Mouse (Mus musculus) bone marrow, adult 2 months (tissue): ENCODE measurements around the gene Lima1.

Experiments used
- CTCF ChIP-seq: fragments of 200-500 bp; IDR thresholded peaks from 2 replicates; pipeline ENCODE4 v1.5.1; 2011; ENCODE audit warnings: low read length, control low read depth; ENCODE audit not compliant: control insufficient read depth, insufficient read depth
- POLR2A ChIP-seq: fragments of 200-500 bp; IDR thresholded peaks from 2 replicates; pipeline ENCODE4 v1.6.1; 2011; ENCODE audit warnings: low read depth, mild to moderate bottlenecking, control low read depth, low read length, borderline replicate concordance; ENCODE audit not compliant: control insufficient read depth

DNA sequence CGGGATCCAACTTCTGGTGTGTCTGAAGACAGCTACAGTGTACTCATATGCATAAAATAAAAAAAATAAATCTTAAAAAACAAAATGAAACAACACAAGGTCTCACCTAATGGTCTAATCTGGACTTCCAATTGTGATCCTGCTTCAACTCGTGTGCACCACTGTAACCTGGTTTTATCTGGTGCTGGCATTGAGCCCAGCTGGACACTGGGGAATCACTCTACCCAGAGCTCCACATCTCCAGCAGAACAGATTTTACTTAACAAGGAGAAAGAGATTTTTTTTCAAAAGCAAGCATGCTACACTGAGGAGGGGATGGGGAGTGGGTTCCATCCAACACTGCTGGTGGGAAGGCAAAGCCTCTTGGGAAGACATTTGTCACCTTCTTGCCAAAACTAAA is 47.2 kb downstream of the Lima1 start:
- TF ChIP-seq CTCF: no peak
- TF ChIP-seq POLR2A: no peak
